Mouse (Mus musculus): ENCODE measurements at regions not wholly inside any gene's neighbourhood (a gene's known extent, or its start where the extent isn't known, plus 50 kb on each side); places are given as distances from the start of the nearest gene placed in this dataset.

GRCm38 (mm10) chr6:37618990-37619389 lies 89.0 kb downstream of the Akr1d1 start:
- TF ChIP-seq CTCF (IDR thresholded peaks at IDR 0.05; ENCODE audit: control insufficient read depth, insufficient read depth, low read length) (no peak), POLR2A (IDR thresholded peaks at IDR 0.05; ENCODE audit: borderline replicate concordance, control insufficient read depth, low read depth, low read length) (no peak)
- peaks cover 2% of the 10 kb centered on the region; the same call in 1 of the 2 replicates for H3K4me1 ChIP-seq (ENCODE audit: control insufficient read depth, insufficient read depth, low read length)
- WGBS: 90% methylated on average over 9 of the region's 9 CpGs
- H3K4me3 ChIP-seq (replicated peaks; ENCODE audit: control insufficient read depth, low read depth, low read length): no peak overlapping the region
- H3K27ac ChIP-seq (ENCODE audit: control insufficient read depth, insufficient read depth, low read depth, low read length, poor library complexity): no peak overlapping the region

GRCm38 (mm10) chr6:37621364-37622029 lies 91.5 kb downstream of the Akr1d1 start:
- WGBS: 81% methylated on average over 7 of the region's 7 CpGs
- Histone ChIP-seq H3K4me3 (replicated peaks; ENCODE audit: control insufficient read depth, low read depth, low read length) (no peak overlapping the region), H3K4me1 (ENCODE audit: control insufficient read depth, insufficient read depth, low read length) (peaks cover 2% of the 10 kb centered on the region; the same call in 1 of the 2 replicates), H3K27ac (ENCODE audit: control insufficient read depth, insufficient read depth, low read depth, low read length, poor library complexity) (no peak overlapping the region)
- TF ChIP-seq POLR2A (IDR thresholded peaks at IDR 0.05; ENCODE audit: borderline replicate concordance, control insufficient read depth, low read depth, low read length) (no peak), CTCF (IDR thresholded peaks at IDR 0.05; ENCODE audit: control insufficient read depth, insufficient read depth, low read length) (no peak)

GRCm38 (mm10) chr6:37622273-37622672 lies 92.3 kb downstream of the Akr1d1 start:
- Histone ChIP-seq H3K4me1 (ENCODE audit: control insufficient read depth, insufficient read depth, low read length) (peaks cover 2% of the 10 kb centered on the region; the same call in 1 of the 2 replicates), H3K4me3 (replicated peaks; ENCODE audit: control insufficient read depth, low read depth, low read length) (no peak overlapping the region), H3K27ac (ENCODE audit: control insufficient read depth, insufficient read depth, low read depth, low read length, poor library complexity) (no peak overlapping the region)
- 63% methylated on average over 2 of the region's 2 CpGs for WGBS
- TF ChIP-seq POLR2A (IDR thresholded peaks at IDR 0.05; ENCODE audit: borderline replicate concordance, control insufficient read depth, low read depth, low read length) (no peak), CTCF (IDR thresholded peaks at IDR 0.05; ENCODE audit: control insufficient read depth, insufficient read depth, low read length) (no peak)

- no peak for TF ChIP-seq CTCF (IDR thresholded peaks at IDR 0.05; ENCODE audit: control insufficient read depth, insufficient read depth, low read length)
- TF ChIP-seq POLR2A (IDR thresholded peaks at IDR 0.05; ENCODE audit: borderline replicate concordance, control insufficient read depth, low read depth, low read length): no peak
- no peak overlapping the region for H3K27ac ChIP-seq (ENCODE audit: control insufficient read depth, insufficient read depth, low read depth, low read length, poor library complexity)
- H3K4me1 ChIP-seq (ENCODE audit: control insufficient read depth, insufficient read depth, low read length): no peaks in the 10 kb centered on the region
- H3K4me3 ChIP-seq (replicated peaks; ENCODE audit: control insufficient read depth, low read depth, low read length): no peak overlapping the region
- 21% methylated on average over 5 of the region's 5 CpGs for WGBS
Observed at GRCm38 (mm10) chr6:37627206-37627605, 97.2 kb downstream of the Akr1d1 start.

GRCm38 (mm10) chr6:37633948-37634347 lies 104.0 kb downstream of the Akr1d1 start:
- 39% methylated on average over 1 of the region's 1 CpGs for WGBS
- Histone ChIP-seq H3K4me3 (replicated peaks; ENCODE audit: control insufficient read depth, low read depth, low read length) (no peak overlapping the region), H3K4me1 (ENCODE audit: control insufficient read depth, insufficient read depth, low read length) (no peaks in the 10 kb centered on the region), H3K27ac (ENCODE audit: control insufficient read depth, insufficient read depth, low read depth, low read length, poor library complexity) (no peak overlapping the region)
- TF ChIP-seq POLR2A (IDR thresholded peaks at IDR 0.05; ENCODE audit: borderline replicate concordance, control insufficient read depth, low read depth, low read length) (no peak), CTCF (IDR thresholded peaks at IDR 0.05; ENCODE audit: control insufficient read depth, insufficient read depth, low read length) (no peak)

- TF ChIP-seq CTCF (IDR thresholded peaks at IDR 0.05; ENCODE audit: control insufficient read depth, insufficient read depth, low read length) (no peak), POLR2A (IDR thresholded peaks at IDR 0.05; ENCODE audit: borderline replicate concordance, control insufficient read depth, low read depth, low read length) (no peak)
- no peak overlapping the region for H3K4me3 ChIP-seq (replicated peaks; ENCODE audit: control insufficient read depth, low read depth, low read length)
- WGBS: 72% methylated on average over 4 of the region's 4 CpGs
- H3K4me1 ChIP-seq (ENCODE audit: control insufficient read depth, insufficient read depth, low read length): no peaks in the 10 kb centered on the region
- H3K27ac ChIP-seq (ENCODE audit: control insufficient read depth, insufficient read depth, low read depth, low read length, poor library complexity): no peak overlapping the region
Observed at GRCm38 (mm10) chr6:37642066-37642465, 112.1 kb downstream of the Akr1d1 start.

- Histone ChIP-seq H3K4me3 (replicated peaks; ENCODE audit: control insufficient read depth, low read depth, low read length) (no peak overlapping the region), H3K4me1 (ENCODE audit: control insufficient read depth, insufficient read depth, low read length) (no peaks in the 10 kb centered on the region), H3K27ac (ENCODE audit: control insufficient read depth, insufficient read depth, low read depth, low read length, poor library complexity) (no peak overlapping the region)
- WGBS: 84% methylated on average over 8 of the region's 8 CpGs
- TF ChIP-seq CTCF (IDR thresholded peaks at IDR 0.05; ENCODE audit: control insufficient read depth, insufficient read depth, low read length) (no peak), POLR2A (IDR thresholded peaks at IDR 0.05; ENCODE audit: borderline replicate concordance, control insufficient read depth, low read depth, low read length) (no peak)
Observed at GRCm38 (mm10) chr6:37642701-37643121, 112.7 kb downstream of the Akr1d1 start.

- Histone ChIP-seq H3K4me1 (ENCODE audit: control insufficient read depth, insufficient read depth, low read length) (no peaks in the 10 kb centered on the region), H3K27ac (ENCODE audit: control insufficient read depth, insufficient read depth, low read depth, low read length, poor library complexity) (no peak overlapping the region), H3K4me3 (replicated peaks; ENCODE audit: control insufficient read depth, low read depth, low read length) (no peak overlapping the region)
- WGBS: 78% methylated on average over 4 of the region's 4 CpGs
- TF ChIP-seq POLR2A (IDR thresholded peaks at IDR 0.05; ENCODE audit: borderline replicate concordance, control insufficient read depth, low read depth, low read length) (no peak), CTCF (IDR thresholded peaks at IDR 0.05; ENCODE audit: control insufficient read depth, insufficient read depth, low read length) (no peak)
Observed at GRCm38 (mm10) chr6:37643176-37643575, 113.2 kb downstream of the Akr1d1 start.

Data from bone marrow, adult 2 months (tissue).